Mouse (Mus musculus) inflammation-experienced regulatory T-cells, adult 16 weeks (primary cell): ENCODE results near the gene Lhx8. TPM values are rescaled to one million over a fixed set of nuclear protein-coding genes. Genes with fewer than 3 reads are reported as not detected.

Source experiments
- polyA plus RNA-seq: library from polyadenylated mRNA; unstranded; fragments of 100-300 nt; shearing (Covaris generic); gene quantifications from one replicate; pipeline ENCODE4 v1.2.1, GENCODE M21; 2017

The Lhx8 gene
- polyA plus RNA-seq, result not detected

GRCm38 (mm10) chr3:154330181-154331002, at the start of gene Lhx8:
Lhx8 (minus strand) TSS chr3:154330659.

